Mouse (Mus musculus) heart, adult 8-10 months (tissue): ENCODE data around the gene Ces2f. TPM values are rescaled to one million over a fixed set of nuclear protein-coding genes. Genes with fewer than 3 reads are reported as not detected.
"Not testable (repeated sequence)": the region's sequence is repeated elsewhere in the genome, so short reads cannot be mapped to it uniquely, and the experiment has no call there.

ENCODE experiments used
- DNase-seq: peaks from one replicate; pipeline ENCODE4 v3.0.0; 2022; ENCODE audit warnings: low spot score
- total RNA-seq, 4 experiments: library from RNA; stranded (reverse); gene quantifications; 2 replicates each; pipeline ENCODE4 v1.2.4; 2022

The Ces2f gene
- not detected for total RNA-seq

DNA sequence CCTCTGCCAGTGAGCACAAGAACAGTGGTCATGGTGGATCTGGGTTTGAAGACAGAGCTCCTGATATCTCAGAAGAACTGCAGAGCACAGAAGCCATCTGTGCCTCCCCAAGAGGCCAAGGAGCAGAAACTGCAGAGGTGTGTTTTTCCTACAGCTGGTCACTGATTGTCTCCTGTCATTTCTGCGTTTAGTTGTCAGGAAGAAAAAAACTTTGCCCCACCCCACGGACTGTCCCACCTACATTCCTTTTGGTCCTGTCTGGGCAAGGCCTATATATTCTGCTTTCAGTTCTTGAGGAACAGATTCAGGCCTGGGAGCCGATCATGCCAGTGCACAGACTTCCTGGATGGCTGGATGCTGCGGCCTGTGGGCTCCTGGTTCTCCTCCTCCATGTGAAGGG, at the start of gene Ces2f:
TSS of gene Ces2f (plus strand) at position 301 of the 400 bp plus-strand sequence.
- no peak for DNase-seq

- no peak for DNase-seq
Measured at GRCm38 (mm10) chr8:104901746-104902145, 45.4 kb upstream of the Ces2f start.

- no peak for DNase-seq
Measured at GRCm38 (mm10) chr8:104907111-104907510, 40.0 kb upstream of the Ces2f start.

DNA sequence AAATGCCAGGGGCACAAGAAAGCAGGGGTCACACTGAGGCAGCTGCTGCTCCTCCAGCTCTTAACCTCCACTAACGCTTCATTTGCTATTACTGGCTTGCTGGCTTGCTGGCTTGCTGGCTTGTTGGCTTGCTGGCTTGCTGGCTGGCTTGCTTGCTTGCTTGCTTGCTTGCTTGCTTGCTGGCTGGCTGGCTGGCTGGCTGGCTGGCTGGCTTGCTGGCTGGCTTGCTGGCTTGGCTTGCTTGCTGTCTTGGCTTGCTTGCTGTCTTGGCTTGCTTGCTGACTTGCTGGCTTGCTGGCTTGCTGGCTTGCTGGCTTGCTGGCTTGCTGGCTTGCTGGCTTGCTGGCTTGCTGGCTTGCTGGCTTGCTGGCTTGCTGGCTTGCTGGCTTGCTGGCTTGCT, 38.1 kb upstream of the Ces2f start:
- DNase-seq, result peak; percentile 71

DNA sequence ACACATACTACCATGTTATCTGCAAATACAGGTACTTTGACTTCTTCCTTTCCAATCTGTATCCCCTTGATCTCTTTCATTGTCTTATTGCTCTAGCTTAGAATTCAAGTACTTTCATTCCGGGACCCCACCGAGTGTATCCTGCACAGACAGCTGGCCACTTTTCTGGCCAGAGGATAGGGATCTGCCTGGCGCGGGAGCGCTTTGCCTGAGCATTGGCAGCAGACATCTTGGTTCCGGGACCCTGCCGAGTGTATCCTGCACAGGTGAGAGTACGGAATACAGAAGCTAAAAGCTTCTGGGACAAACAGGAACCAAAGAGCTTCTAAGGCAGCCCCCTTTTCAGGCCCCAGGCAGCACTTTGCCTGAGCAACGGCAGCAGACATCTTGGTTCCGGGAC, 37.5 kb upstream of the Ces2f start:
- not testable (repeated sequence) for DNase-seq

DNA sequence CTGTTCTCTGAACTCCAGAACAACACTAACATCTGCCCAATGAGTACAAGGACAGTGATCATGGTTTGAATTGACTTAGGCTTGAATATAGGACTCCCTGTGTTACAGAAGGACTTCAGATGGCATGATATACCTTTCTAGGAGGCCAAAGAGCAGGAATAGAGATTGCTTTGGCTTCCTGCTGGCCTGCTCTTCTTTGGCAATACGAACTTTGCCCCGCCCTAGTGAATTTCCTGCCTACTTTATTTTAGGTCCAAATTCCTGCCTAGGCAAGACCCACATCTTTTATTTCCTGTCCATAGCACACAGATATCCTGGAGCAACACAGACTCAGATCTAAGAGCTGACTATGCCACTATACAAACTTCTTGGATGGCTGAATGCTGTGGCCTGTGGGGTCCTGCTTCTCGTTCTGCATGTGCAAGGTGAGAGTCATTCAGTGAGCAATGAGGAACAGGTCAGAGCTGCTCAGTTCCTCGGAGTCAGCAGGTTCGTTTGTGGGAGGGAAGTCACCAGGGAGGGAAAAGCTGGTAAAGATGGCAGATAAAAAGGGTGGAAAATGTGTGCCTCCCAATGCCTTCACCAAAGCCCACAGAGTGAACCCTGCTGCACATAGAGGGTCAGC, 21.1 kb upstream of the Ces2f start, which contains the start of gene Ces2e:
TSS of gene Ces2e (plus strand) at position 289 of the 625 bp plus-strand sequence.
- DNase-seq, result peak; percentile 28

DNA sequence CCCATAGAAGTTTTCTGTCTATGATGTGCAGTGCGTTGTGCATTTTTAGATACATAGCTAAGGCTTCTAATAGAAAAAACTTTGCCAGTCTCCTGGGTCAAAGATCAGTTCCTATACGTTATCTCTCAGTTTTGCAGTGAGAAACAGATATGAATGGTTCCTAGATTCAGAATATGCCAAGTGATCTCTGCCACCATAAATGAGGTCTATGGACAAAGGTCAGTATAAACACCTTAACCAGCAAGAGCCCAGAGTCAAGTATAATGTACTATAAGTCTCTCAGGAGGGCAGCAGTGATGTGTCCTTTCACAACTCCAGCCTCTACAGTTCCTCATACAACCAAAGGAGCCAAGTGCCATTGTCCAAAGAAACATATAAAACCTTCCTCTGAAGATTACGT, 19.9 kb upstream of the Ces2f start:
- no peak for DNase-seq

- DNase-seq, result no peak
Measured at GRCm38 (mm10) chr8:104944665-104945064, 2.5 kb upstream of the Ces2f start.

- no peak for DNase-seq
Measured at GRCm38 (mm10) chr8:104949031-104949430, 1.9 kb downstream of the Ces2f start.

DNA sequence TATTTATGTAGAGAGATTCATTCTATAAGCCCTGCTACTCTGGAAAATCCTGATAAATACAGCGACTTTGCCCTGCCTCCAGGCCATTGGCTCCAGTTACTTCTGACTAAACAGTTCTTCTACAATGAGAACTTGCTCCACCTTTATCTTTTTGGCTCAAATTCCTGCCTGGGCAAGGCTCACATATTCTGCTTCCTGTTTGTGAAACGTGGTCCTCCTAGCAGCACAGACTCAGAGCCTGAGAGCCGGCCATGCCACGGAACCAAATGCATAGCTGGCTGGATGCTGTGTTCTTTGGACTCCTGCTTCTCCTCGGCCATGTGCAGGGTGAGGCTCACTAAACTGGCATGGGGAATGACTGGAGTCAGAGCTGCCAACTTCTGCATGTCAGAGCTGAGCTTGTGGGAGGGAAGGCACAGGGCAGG, 14.4 kb downstream of the Ces2f start, which contains the start of gene Ces2g:
TSS of gene Ces2g (plus strand) at position 182 of the 425 bp plus-strand sequence.
- DNase-seq, result peak; percentile 76

DNA sequence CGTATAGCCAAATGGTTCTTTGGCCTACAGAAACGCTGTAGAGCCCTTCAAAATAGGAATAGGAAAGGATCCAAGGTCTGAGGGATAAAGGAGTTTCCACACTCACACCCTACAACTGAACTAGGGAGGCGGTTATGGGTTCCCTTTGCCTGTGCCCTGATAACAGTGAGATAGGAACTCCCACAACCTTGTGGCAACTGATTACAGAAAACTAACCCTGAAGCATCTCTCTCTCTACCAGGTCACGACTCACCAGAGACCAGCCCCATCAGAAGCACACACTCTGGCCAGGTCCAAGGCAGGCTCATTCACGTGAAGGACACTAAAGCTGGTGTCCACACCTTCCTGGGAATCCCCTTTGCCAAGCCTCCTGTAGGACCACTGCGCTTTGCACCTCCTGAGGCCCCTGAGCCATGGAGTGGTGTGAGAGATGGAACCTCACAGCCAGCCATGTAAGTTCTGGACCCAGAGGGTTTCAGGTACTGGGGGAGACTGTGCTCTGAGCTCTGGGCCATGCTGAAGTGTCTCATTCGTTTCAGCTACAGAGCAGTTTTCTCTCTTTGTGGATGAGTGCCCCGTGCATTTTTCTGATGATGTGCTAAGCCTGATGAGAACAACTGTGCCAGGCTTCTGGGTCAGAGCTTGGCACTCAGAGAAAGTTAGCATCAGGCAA, 15.2 kb downstream of the Ces2f start:
- DNase-seq, result no peak

- DNase-seq, result no peak
Measured at GRCm38 (mm10) chr8:104963375-104963894, 16.3 kb downstream of the Ces2f start.

- DNase-seq, result no peak
Measured at GRCm38 (mm10) chr8:104984126-104984525, 37.0 kb downstream of the Ces2f start.

DNA sequence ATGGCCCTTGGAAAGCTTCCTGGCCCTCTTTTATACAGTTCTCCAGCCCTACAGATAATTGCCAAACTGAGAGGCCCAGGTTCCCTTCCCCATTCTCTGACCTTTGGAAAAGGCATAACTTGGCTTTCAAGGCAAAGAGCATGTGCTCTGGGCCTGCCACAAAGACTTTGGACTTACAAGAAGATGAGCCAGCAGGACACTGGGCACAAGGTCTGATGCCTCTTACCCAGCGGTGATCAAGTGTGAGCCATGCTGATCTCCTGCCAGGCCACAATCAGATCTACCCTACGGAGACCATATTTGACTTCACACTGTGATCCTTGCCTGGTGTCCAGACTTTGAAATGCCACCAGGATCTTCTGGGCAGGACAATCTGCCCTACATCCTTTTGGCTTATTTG, 37.8 kb downstream of the Ces2f start:
- no peak for DNase-seq

GRCm38 (mm10) chr8:104998191-104998590, 51.0 kb downstream of the Ces2f start:
- no peak for DNase-seq

- no peak for DNase-seq
Measured at GRCm38 (mm10) chr8:104999183-104999582, 52.0 kb downstream of the Ces2f start.

GRCm38 (mm10) chr8:105000586-105000985, 53.4 kb downstream of the Ces2f start, which contains the start of gene Ces2h:
Gene Ces2h, plus strand, starts transcription at chr8:105000853.
- DNase-seq, result no peak

Other genes with a start within 250 kb of the Ces2f start
- gene Ces2a, start 213.4 kb upstream of the Ces2f start, total RNA-seq, result not detected
- gene Ces2b, start 115.8 kb upstream of the Ces2f start, total RNA-seq, result under 1 TPM; 0.40 to 0.62 (median 0.51) TPM
- not detected for gene Ces2c, start 100.3 kb upstream of the Ces2f start, total RNA-seq
- 1 to 10 TPM; 1.5 to 2.1 (median 1.8) TPM for gene Ces2e, start 21.1 kb upstream of the Ces2f start, total RNA-seq
- gene Ces2g, start 14.4 kb downstream of the Ces2f start, total RNA-seq, result 1 to 10 TPM; 3.5 to 4.4 (median 3.9) TPM
- gene Ces2h, start 53.5 kb downstream of the Ces2f start, total RNA-seq, result not detected
- gene Ces3a, start 101.2 kb downstream of the Ces2f start, total RNA-seq, result under 1 TPM in 1 of 4 experiments, not detected in 3; 0.16 TPM
- gene Ces3b, start 136.4 kb downstream of the Ces2f start, total RNA-seq, result under 1 TPM in 2 of 4 experiments, not detected in 2; 0.26 to 0.33 TPM
- gene Ces4a, start 184.4 kb downstream of the Ces2f start, total RNA-seq, result not detected
- gene Cbfb, start 223.3 kb downstream of the Ces2f start, total RNA-seq, result 10 to 100 TPM; 19.2 to 21.8 (median 21.0) TPM